Mouse (Mus musculus) C2C12 (cell line): ENCODE measurements around the gene Nfat5.

Source experiments
- CTCF ChIP-seq: IDR thresholded peaks from one replicate; pipeline ENCODE4 v1.5.1; 2011; ENCODE audit not compliant: control insufficient read depth, insufficient read depth, insufficient read length
- USF1 ChIP-seq: IDR thresholded peaks from one replicate; pipeline ENCODE4 v1.6.1; 2011; ENCODE audit warnings: low read depth, mild to moderate bottlenecking, control low read depth, moderate library complexity

DNA sequence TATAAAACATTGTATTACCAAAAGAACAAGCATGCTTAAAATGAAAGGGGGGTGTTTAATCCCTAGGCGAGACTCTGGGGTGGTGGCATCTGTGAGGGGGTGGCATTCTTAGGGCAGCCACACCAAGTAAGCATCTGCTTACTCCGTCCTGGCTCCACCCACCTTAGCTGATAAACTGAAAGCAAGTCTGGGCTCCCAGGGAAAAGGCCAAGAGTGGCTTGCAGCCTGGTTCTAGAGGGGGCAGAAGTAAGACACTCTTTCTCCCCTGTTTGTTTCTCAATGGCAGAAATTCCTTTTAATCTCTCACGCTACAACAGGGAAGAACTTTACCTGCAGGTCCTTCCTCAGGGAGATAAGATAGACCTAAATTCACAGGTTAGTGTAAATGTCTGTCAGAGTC, 38.9 kb upstream of the Nfat5 start:
- no peak for TF ChIP-seq CTCF
- TF ChIP-seq USF1, result no peak
